Mouse (Mus musculus) spleen, adult 2 months (tissue): ENCODE data around the gene Kmt2e.

ENCODE experiments used
- CTCF ChIP-seq: fragments of 200-500 bp; IDR thresholded peaks from 2 replicates; pipeline ENCODE4 v1.5.1; 2011; ENCODE audit warnings: mild to moderate bottlenecking, inconsistent platforms; ENCODE audit not compliant: insufficient read depth, insufficient read length, insufficient replicate concordance; ENCODE audit errors: extremely low read depth
- POLR2A ChIP-seq: fragments of 200-500 bp; IDR thresholded peaks from 2 replicates; pipeline ENCODE4 v1.6.1; 2011; ENCODE audit warnings: low read depth, low read length, inconsistent platforms

DNA sequence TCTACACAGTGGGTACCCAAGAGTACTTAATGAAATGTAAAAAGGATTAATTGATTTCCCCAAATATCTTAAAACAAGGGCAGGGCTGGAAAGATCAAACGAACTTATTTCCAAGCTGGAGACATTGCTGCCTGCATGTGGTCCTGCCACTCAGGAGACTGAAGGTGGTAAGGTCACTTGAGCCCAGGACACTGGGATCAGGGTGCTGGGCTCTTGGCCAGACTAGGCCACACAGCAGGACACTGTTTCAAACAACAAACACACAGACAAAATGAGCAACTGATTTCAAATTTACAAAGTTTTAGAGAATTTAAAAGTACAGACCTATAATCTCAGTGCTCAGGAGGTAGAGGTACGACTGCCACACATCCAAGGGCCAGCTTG lies 23.5 kb upstream of the Kmt2e start:
- no peak for TF ChIP-seq CTCF
- no peak for TF ChIP-seq POLR2A
